Mouse (Mus musculus) CD4-positive, CD25-positive, alpha-beta regulatory T cell, adult 4 months (primary cell): ENCODE data around the gene Fam83c. TPM values are rescaled to one million over a fixed set of nuclear protein-coding genes. Genes with fewer than 3 reads are reported as not detected.

Experiments
- ATAC-seq: one replicate; pipeline ENCODE4 v1.8.0; 2017
- polyA plus RNA-seq, 2 experiments: library from polyadenylated mRNA; unstranded; fragments of 100-300 nt; shearing (Covaris generic); gene quantifications; one replicate each; pipeline ENCODE4 v1.2.1; 2017

Gene Fam83c
- polyA plus RNA-seq, 2 experiments from 2014 or later: not detected

- no peak for ATAC-seq
Observed at GRCm38 (mm10) chr2:155794674-155795445, 39.8 kb downstream of the Fam83c start.

DNA sequence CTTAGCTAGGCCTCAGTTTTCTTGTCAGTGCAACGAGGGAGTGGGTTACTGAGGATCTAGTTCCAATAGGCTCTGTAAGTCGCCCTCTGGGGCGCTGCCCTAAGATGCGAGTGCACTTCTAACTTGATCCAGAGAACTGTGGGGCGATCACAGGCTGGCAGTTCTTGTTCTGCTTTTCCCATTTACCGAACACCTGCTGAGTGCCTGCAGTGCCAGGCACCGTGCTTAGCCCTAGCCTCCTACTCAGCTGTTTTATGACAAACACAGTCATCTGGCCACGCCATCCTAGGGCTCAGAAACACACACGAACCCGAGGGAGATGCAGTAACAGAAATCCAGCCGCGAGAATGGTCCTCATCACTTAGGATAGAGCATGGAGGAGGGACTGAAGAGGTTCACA lies 41.8 kb downstream of the Fam83c start:
- no peak for ATAC-seq

GRCm38 (mm10) chr2:155787949-155788931 lies 46.4 kb downstream of the Fam83c start:
- ATAC-seq: no peak

GRCm38 (mm10) chr2:155786905-155787304 lies 47.7 kb downstream of the Fam83c start:
- no peak for ATAC-seq

DNA sequence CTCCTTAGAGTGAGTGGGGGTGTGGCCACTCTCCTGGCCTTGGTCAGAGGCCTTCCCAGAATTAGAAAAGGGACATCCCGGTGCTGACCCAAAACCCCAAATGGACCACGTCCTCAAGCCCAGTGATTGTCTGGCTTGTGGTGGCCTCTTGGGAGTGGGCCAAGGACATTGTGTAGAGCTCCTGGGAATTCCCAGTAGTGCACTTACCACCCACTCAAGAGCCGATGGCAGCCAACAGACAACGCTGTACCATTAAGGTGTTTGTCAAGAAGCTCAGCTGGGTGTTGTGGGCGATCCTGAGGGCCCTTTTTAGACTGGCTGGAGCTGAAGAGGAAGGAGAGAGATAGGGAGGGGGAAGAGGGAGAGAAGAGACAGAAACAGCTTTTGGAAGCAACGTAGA lies 50.1 kb downstream of the Fam83c start:
- no peak for ATAC-seq

GRCm38 (mm10) chr2:155779506-155779905 lies 55.1 kb downstream of the Fam83c start:
- no peak for ATAC-seq

DNA sequence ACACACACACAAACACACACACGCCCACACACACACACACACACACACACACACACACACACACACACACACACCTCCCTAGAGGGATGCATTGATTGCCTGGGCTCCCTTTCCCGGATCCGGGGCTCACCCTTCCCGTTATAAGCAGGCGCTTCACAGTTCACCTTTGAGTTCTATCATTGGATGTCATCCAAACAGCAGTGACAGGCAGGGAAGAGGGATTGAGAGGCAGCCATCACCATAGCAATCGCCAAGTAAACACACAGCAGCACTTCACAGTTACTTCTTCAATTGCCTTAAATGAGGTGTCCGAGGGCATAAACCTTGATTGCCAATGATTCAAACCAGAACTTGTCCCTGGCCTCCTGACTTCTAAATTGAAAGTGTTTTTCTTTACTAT lies 55.6 kb downstream of the Fam83c start:
- ATAC-seq: no peak

- ATAC-seq: no peak
Observed at GRCm38 (mm10) chr2:155778004-155778403, 56.6 kb downstream of the Fam83c start.

DNA sequence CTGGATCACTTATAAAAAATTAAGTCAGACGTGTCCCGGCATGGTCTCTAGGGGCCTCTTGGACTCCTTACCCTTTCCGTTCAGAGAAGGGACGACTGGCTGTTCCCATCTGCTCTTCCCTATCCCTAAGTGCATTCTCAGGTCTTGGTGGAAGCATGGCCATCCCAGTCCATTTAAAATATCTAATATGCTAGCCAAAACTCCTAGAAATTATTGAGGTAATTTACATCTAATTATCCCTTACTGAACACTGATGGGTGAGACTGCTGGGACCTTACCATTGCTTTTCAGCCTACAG lies 57.0 kb downstream of the Fam83c start:
- ATAC-seq: no peak

Other genes with a start within 250 kb of the Fam83c start
- gene Gss, start 242.0 kb downstream of the Fam83c start, polyA plus RNA-seq: 10 to 100 TPM; 10.7 to 16.9 TPM
- gene Myh7b, start 223.6 kb downstream of the Fam83c start, polyA plus RNA-seq: not detected
- gene Trpc4ap, start 142.5 kb downstream of the Fam83c start, polyA plus RNA-seq: 10 to 100 TPM; 35.3 to 44.4 TPM
- 10 to 100 TPM; 44.7 to 59.3 TPM for gene Edem2, start 105.4 kb downstream of the Fam83c start, polyA plus RNA-seq
- gene Gm17581, start 99.0 kb downstream of the Fam83c start, polyA plus RNA-seq: not detected
- not detected for gene Procr, start 83.7 kb downstream of the Fam83c start, polyA plus RNA-seq
- gene Mmp24, start 59.5 kb downstream of the Fam83c start, polyA plus RNA-seq: not detected
- 10 to 100 TPM; 12.8 to 16.5 TPM for gene BC029722, start 15.4 kb downstream of the Fam83c start, polyA plus RNA-seq
- 10 to 100 TPM; 63.3 to 77.1 TPM for gene Eif6, start 7.9 kb downstream of the Fam83c start, polyA plus RNA-seq
- gene Uqcc1, start 95.5 kb upstream of the Fam83c start, polyA plus RNA-seq: 10 to 100 TPM; 43.5 to 57.6 TPM
- not detected for gene Gm15557, start 105.9 kb upstream of the Fam83c start, polyA plus RNA-seq
- gene Gdf5, start 110.5 kb upstream of the Fam83c start, polyA plus RNA-seq: not detected
- gene Cep250, start 121.6 kb upstream of the Fam83c start, polyA plus RNA-seq: 10 to 100 TPM; 34.0 to 50.2 TPM
- 1 to 10 TPM; 1.1 to 4.9 TPM for gene 6430550D23Rik, start 173.1 kb upstream of the Fam83c start, polyA plus RNA-seq
- 100 to 1,000 TPM; 131 to 182 TPM for gene Ergic3, start 173.2 kb upstream of the Fam83c start, polyA plus RNA-seq
- not detected for gene Fer1l4, start 218.1 kb upstream of the Fam83c start, polyA plus RNA-seq
- gene Spag4, start 230.3 kb upstream of the Fam83c start, polyA plus RNA-seq: under 1 TPM in 1 of 2 experiments, not detected in 1; 0.15 TPM